Mouse (Mus musculus): ENCODE results near the gene Rps6ka6.
A peak's percentile ranks its signal among the peaks of the same experiment; 100 is the strongest.

Rps6ka6 gene

GRCm38 (mm10) chrX:111537859-111538258, at the start of gene Rps6ka6:
Gene Rps6ka6, minus strand, starts transcription at chrX:111537959.
- no peak for DNase-seq (ENCODE audit: extremely low read depth, low read depth)

DNA sequence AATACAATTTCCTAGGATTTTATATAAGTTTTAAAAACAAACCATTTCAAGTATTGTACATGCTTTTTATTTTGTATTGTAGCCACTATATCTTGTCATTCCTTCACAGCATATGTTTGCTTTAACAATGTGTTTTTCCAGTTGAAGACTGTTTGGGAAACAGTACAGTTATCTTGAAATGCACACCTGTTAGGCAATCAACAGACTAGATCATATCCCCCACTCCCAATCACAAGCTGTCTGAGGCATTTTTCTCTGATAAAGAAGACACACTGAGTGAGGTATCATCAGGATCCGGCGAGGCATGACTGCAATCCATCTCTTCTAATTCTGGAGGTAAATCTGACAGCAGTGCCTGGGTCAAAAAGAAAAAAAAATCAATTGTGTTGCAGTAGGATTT, 39.3 kb upstream of the Rps6ka6 start:
- no peak for DNase-seq (ENCODE audit: extremely low read depth, low read depth)

- no peak for DNase-seq (ENCODE audit: extremely low read depth, low read depth)
These were observed 19.6 kb downstream of the Rps6ka6 start for GRCm38 (mm10) chrX:111518206-111518605.

- no peak for DNase-seq (ENCODE audit: extremely low read depth, low read depth)
These were observed 74.1 kb downstream of the Rps6ka6 start for GRCm38 (mm10) chrX:111463565-111464093.

- no peak for DNase-seq (ENCODE audit: extremely low read depth, low read depth)
These were observed 74.8 kb downstream of the Rps6ka6 start for GRCm38 (mm10) chrX:111462833-111463564.

GRCm38 (mm10) chrX:111462495-111462832, 75.3 kb downstream of the Rps6ka6 start:
- DNase-seq (ENCODE audit: extremely low read depth, low read depth): no peak

GRCm38 (mm10) chrX:111462092-111462491, 75.7 kb downstream of the Rps6ka6 start:
- no peak for DNase-seq (ENCODE audit: extremely low read depth, low read depth)

DNA sequence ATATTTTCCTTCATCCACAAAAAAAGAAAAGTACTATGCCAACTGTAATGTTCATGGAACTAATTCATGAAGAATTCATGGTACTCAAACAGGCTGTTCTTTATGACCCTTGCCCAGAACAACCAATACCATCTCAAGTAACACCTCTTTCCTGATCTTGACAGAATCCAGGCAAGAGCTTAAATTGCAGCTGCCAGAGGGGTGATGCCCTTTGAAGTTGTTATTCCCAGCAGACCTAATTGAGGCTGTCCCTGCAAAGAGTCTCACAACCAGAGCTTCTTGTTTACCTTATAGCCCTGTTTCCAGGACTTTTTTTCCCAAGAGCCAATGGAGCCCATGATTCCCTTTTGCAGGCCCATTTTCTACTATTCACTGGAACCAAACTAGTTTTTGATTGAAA, 77.6 kb downstream of the Rps6ka6 start:
- DNase-seq (ENCODE audit: extremely low read depth, low read depth): no peak

DNA sequence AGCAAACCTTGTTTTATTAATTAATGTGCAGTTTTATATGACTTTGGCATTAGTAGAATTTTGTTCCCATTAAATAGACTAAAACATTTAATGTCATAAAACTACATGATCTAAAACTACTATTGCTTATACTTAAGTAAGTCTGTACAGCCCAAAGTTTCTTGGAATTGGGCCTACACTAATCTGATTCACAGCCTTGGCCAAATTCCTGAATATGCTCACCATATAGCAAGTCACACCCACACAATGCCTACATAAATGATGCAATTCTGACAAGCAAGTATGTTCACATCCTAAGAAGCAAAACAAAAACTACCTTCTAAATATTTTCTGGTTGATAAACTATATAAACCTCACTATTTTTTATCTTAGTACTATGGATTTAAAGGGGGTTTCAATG, 101.2 kb downstream of the Rps6ka6 start:
- no peak for DNase-seq (ENCODE audit: extremely low read depth, low read depth)

GRCm38 (mm10) chrX:111414775-111415174, 123.0 kb downstream of the Rps6ka6 start:
- peak; percentile 6 for DNase-seq (ENCODE audit: extremely low read depth, low read depth)

DNA sequence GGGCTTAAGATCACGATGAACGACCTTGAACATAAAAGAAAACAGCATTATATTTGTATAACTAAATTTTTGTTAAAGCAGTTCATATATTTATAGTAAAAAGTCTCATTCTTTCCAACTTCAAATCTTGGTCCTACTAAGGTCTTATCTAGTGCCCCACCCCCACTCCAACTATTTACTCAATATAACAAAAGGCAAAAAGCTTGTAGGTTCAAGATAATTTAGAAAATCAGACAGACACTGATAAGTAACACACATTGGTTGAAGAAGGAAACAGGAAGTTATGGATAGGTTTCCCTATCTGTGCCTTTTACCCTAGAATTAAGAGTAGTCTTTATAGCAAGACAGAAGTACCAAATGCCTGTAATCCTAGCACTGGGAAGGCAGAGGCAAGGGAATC, 132.9 kb downstream of the Rps6ka6 start:
- DNase-seq (ENCODE audit: extremely low read depth, low read depth): no peak

- no peak for DNase-seq (ENCODE audit: extremely low read depth, low read depth)
These were observed 160.7 kb downstream of the Rps6ka6 start for GRCm38 (mm10) chrX:111377020-111377419.

GRCm38 (mm10) chrX:111374177-111374576, 163.6 kb downstream of the Rps6ka6 start:
- DNase-seq (ENCODE audit: extremely low read depth, low read depth): no peak

Data from MEL-GATA-1-ER (cell line).